Mouse (Mus musculus): ENCODE measurements at regions not wholly inside any gene's neighbourhood (a gene's known extent, or its start where the extent isn't known, plus 50 kb on each side); places are given as distances from the start of the nearest gene placed in this dataset.

DNA sequence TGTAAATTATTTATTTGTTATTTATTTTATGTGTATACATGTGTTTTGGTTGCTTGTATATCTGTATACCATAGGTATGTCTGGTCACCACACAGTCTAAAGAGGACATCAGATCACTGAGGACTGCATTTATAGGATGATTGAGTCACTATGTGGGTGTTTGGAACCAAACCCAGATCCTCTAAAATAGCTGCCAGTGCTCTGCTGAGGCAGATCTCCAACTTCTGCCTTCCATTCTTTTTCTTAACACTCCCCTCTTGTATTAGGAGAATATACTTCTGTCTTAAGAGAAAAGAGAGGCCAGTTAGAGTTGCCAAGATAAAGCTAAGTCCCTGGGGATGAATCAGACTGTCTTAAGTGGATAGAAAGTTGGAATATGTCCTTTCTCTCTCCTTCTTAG, 424.2 kb downstream of the Cntn6 start:
- Histone ChIP-seq H3K4me2 (ENCODE audit: low read depth) (no peak overlapping the region), H3K27ac (no peak overlapping the region)
- no peak for ATAC-seq (ENCODE audit: insufficient read depth)

GRCm38 (mm10) chr6:104922577-104922976, 430.0 kb downstream of the Cntn6 start:
- TF ChIP-seq CTCF (IDR thresholded peaks at IDR 0.05; ENCODE audit: low read depth), result no peak
- no peak for TF ChIP-seq EP300 (IDR thresholded peaks at IDR 0.05; ENCODE audit: low read depth)
- H3K4me1 ChIP-seq (replicated peaks; ENCODE audit: control insufficient read depth in 2 of 2, insufficient read depth in 2 of 2, low read length in 1 of 2), result no peaks in the 10 kb centered on the region
- ATAC-seq (ENCODE audit: insufficient read depth) (no peak), DNase-seq (ENCODE audit: low read depth in 3 of 3, low spot score in 3 of 3) (no peak)
- H3K27me3 ChIP-seq (ENCODE audit: control insufficient read depth, insufficient read depth, low read length), result no peaks in the 10 kb centered on the region
- no peak overlapping the region for H3K9ac ChIP-seq (replicated peaks)
- no peaks in the 10 kb centered on the region for H3K36me3 ChIP-seq (replicated peaks; ENCODE audit: control insufficient read depth, insufficient read depth, low read depth)
- no peak overlapping the region for H3K4me2 ChIP-seq (ENCODE audit: low read depth)
- H3K27ac ChIP-seq, result no peak overlapping the region
- WGBS (ENCODE audit: insufficient replicate concordance), result 70% methylated on average over 1 of the region's 1 CpGs
- no peaks in the 10 kb centered on the region for H3K9me3 ChIP-seq (ENCODE audit: control insufficient read depth, low read length)
- H3K4me3 ChIP-seq (ENCODE audit: insufficient read depth in 1 of 2, low read depth in 2 of 2, low read length in 2 of 2), result no peak overlapping the region

More for the DNA sequence above, 424.2 kb downstream of the Cntn6 start:
- Histone ChIP-seq H3K9me3 (ENCODE audit: control insufficient read depth, low read length) (no peaks in the 10 kb centered on the region), H3K36me3 (replicated peaks; ENCODE audit: control insufficient read depth, insufficient read depth, low read depth) (no peaks in the 10 kb centered on the region), H3K4me1 (replicated peaks; ENCODE audit: control insufficient read depth in 2 of 2, insufficient read depth in 2 of 2, low read length in 1 of 2) (no peaks in the 10 kb centered on the region), H3K9ac (replicated peaks) (no peak overlapping the region), H3K27me3 (ENCODE audit: control insufficient read depth, insufficient read depth, low read length) (no peaks in the 10 kb centered on the region), H3K4me3 (ENCODE audit: insufficient read depth in 1 of 2, low read depth in 2 of 2, low read length in 2 of 2) (no peak overlapping the region)
- TF ChIP-seq EP300 (IDR thresholded peaks at IDR 0.05; ENCODE audit: low read depth) (no peak), CTCF (IDR thresholded peaks at IDR 0.05; ENCODE audit: low read depth) (no peak)
- DNase-seq (ENCODE audit: low read depth in 3 of 3, low spot score in 3 of 3), result no peak

- H3K36me3 ChIP-seq (replicated peaks; ENCODE audit: control insufficient read depth, insufficient read depth, low read depth), result no peaks in the 10 kb centered on the region
- TF ChIP-seq CTCF (IDR thresholded peaks at IDR 0.05; ENCODE audit: low read depth), result no peak
- no peak for TF ChIP-seq EP300 (IDR thresholded peaks at IDR 0.05; ENCODE audit: low read depth)
- no peaks in the 10 kb centered on the region for H3K9me3 ChIP-seq (ENCODE audit: control insufficient read depth, low read length)
- H3K4me3 ChIP-seq (ENCODE audit: insufficient read depth in 1 of 2, low read depth in 2 of 2, low read length in 2 of 2), result no peak overlapping the region
- H3K27me3 ChIP-seq (ENCODE audit: control insufficient read depth, insufficient read depth, low read length), result no peaks in the 10 kb centered on the region
- no peak overlapping the region for H3K9ac ChIP-seq (replicated peaks)
- no peak for DNase-seq (ENCODE audit: low read depth in 3 of 3, low spot score in 3 of 3)
- H3K4me2 ChIP-seq (ENCODE audit: low read depth), result no peak overlapping the region
- no peak overlapping the region for H3K27ac ChIP-seq
- ATAC-seq (ENCODE audit: insufficient read depth), result no peak
- H3K4me1 ChIP-seq (replicated peaks; ENCODE audit: control insufficient read depth in 2 of 2, insufficient read depth in 2 of 2, low read length in 1 of 2), result no peaks in the 10 kb centered on the region
Measured at GRCm38 (mm10) chr6:104926088-104926487, 433.5 kb downstream of the Cntn6 start.

DNA sequence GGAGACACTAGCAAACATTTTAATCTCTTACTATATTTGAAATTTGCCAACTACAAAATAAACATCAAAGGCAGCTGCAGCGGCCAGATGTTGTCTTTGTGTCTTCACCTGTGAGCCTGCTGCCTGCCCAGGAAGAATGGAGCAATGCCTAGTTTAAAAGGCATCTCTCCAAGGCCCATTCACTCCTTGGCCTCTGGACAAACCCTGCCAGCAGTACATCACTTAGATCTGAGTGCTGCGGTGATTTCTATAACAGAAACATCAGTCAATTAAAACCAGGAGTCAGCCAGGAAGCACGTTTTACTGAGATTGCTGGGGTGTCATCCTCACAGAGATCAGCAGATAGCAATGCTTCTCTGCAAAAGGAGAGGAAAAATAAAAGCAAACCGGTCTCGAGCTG, 437.7 kb downstream of the Cntn6 start:
- H3K9me3 ChIP-seq (ENCODE audit: control insufficient read depth, low read length), result no peaks in the 10 kb centered on the region
- no peaks in the 10 kb centered on the region for H3K27me3 ChIP-seq (ENCODE audit: control insufficient read depth, insufficient read depth, low read length)
- no peaks in the 10 kb centered on the region for H3K36me3 ChIP-seq (replicated peaks; ENCODE audit: control insufficient read depth, insufficient read depth, low read depth)
- DNase-seq (ENCODE audit: low read depth in 3 of 3, low spot score in 3 of 3) (no peak), ATAC-seq (ENCODE audit: insufficient read depth) (no peak)
- H3K4me1 ChIP-seq (replicated peaks; ENCODE audit: control insufficient read depth in 2 of 2, insufficient read depth in 2 of 2, low read length in 1 of 2), result no peaks in the 10 kb centered on the region
- no peak overlapping the region for H3K4me2 ChIP-seq (ENCODE audit: low read depth)
- H3K4me3 ChIP-seq (ENCODE audit: insufficient read depth in 1 of 2, low read depth in 2 of 2, low read length in 2 of 2), result no peak overlapping the region
- WGBS (ENCODE audit: insufficient replicate concordance), result 55% methylated on average over 5 of the region's 5 CpGs
- H3K27ac ChIP-seq, result no peak overlapping the region
- TF ChIP-seq CTCF (IDR thresholded peaks at IDR 0.05; ENCODE audit: low read depth) (no peak), EP300 (IDR thresholded peaks at IDR 0.05; ENCODE audit: low read depth) (no peak)
- no peak overlapping the region for H3K9ac ChIP-seq (replicated peaks)

- H3K4me3 ChIP-seq (ENCODE audit: insufficient read depth in 1 of 2, low read depth in 2 of 2, low read length in 2 of 2), result no peak overlapping the region
- TF ChIP-seq CTCF (IDR thresholded peaks at IDR 0.05; ENCODE audit: low read depth), result no peak
- TF ChIP-seq EP300 (IDR thresholded peaks at IDR 0.05; ENCODE audit: low read depth), result no peak
- no peak for DNase-seq (ENCODE audit: low read depth in 3 of 3, low spot score in 3 of 3)
- H3K4me2 ChIP-seq (ENCODE audit: low read depth), result no peak overlapping the region
- H3K9ac ChIP-seq (replicated peaks), result no peak overlapping the region
- H3K4me1 ChIP-seq (replicated peaks; ENCODE audit: control insufficient read depth in 2 of 2, insufficient read depth in 2 of 2, low read length in 1 of 2), result no peaks in the 10 kb centered on the region
- H3K36me3 ChIP-seq (replicated peaks; ENCODE audit: control insufficient read depth, insufficient read depth, low read depth), result no peaks in the 10 kb centered on the region
- H3K27ac ChIP-seq, result no peak overlapping the region
- ATAC-seq (ENCODE audit: insufficient read depth), result no peak
- H3K9me3 ChIP-seq (ENCODE audit: control insufficient read depth, low read length), result no peaks in the 10 kb centered on the region
- WGBS (ENCODE audit: insufficient replicate concordance), result 79% methylated on average over 4 of the region's 4 CpGs
- no peaks in the 10 kb centered on the region for H3K27me3 ChIP-seq (ENCODE audit: control insufficient read depth, insufficient read depth, low read length)
Measured at GRCm38 (mm10) chr6:104932153-104932552, 439.6 kb downstream of the Cntn6 start.

DNA sequence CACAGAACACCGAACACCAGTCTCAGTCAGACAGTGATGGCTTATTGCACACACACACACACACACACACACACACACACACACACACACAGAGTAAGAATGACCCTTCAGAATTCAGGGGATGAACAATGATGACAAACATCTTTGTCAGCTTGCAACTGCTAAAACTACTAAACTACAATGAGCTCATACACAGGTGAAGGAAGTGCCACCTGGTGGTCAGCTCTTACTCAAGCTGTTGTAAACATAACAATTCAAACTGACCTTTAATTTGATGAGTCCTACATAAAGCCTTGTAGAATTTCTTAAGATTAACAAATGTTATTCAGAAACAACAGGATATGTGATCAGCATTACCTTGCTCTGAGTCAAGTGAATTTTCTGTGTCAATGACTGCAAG, 446.5 kb downstream of the Cntn6 start:
- ATAC-seq (ENCODE audit: insufficient read depth), result no peak
- H3K4me3 ChIP-seq (ENCODE audit: insufficient read depth in 1 of 2, low read depth in 2 of 2, low read length in 2 of 2), result no peak overlapping the region
- H3K4me1 ChIP-seq (replicated peaks; ENCODE audit: control insufficient read depth in 2 of 2, insufficient read depth in 2 of 2, low read length in 1 of 2), result no peaks in the 10 kb centered on the region
- no peak overlapping the region for H3K27ac ChIP-seq
- H3K27me3 ChIP-seq (ENCODE audit: control insufficient read depth, insufficient read depth, low read length), result no peaks in the 10 kb centered on the region
- TF ChIP-seq CTCF (IDR thresholded peaks at IDR 0.05; ENCODE audit: low read depth), result no peak
- TF ChIP-seq EP300 (IDR thresholded peaks at IDR 0.05; ENCODE audit: low read depth), result no peak
- H3K36me3 ChIP-seq (replicated peaks; ENCODE audit: control insufficient read depth, insufficient read depth, low read depth), result no peaks in the 10 kb centered on the region
- H3K4me2 ChIP-seq (ENCODE audit: low read depth), result no peak overlapping the region
- no peaks in the 10 kb centered on the region for H3K9me3 ChIP-seq (ENCODE audit: control insufficient read depth, low read length)
- H3K9ac ChIP-seq (replicated peaks), result no peak overlapping the region
- WGBS (ENCODE audit: insufficient replicate concordance), result 74% methylated on average over 1 of the region's 1 CpGs
- no peak for DNase-seq (ENCODE audit: low read depth in 3 of 3, low spot score in 3 of 3)

Data from liver, embryonic 14.5 days (tissue).